Mouse (Mus musculus): ENCODE measurements around the gene Gm4792. TPM values are rescaled to one million over a fixed set of nuclear protein-coding genes. Genes with fewer than 3 reads are reported as not detected.

Gene Gm4792
- polyA plus RNA-seq, 1 experiment from 2014 or later = 0.18 TPM

DNA sequence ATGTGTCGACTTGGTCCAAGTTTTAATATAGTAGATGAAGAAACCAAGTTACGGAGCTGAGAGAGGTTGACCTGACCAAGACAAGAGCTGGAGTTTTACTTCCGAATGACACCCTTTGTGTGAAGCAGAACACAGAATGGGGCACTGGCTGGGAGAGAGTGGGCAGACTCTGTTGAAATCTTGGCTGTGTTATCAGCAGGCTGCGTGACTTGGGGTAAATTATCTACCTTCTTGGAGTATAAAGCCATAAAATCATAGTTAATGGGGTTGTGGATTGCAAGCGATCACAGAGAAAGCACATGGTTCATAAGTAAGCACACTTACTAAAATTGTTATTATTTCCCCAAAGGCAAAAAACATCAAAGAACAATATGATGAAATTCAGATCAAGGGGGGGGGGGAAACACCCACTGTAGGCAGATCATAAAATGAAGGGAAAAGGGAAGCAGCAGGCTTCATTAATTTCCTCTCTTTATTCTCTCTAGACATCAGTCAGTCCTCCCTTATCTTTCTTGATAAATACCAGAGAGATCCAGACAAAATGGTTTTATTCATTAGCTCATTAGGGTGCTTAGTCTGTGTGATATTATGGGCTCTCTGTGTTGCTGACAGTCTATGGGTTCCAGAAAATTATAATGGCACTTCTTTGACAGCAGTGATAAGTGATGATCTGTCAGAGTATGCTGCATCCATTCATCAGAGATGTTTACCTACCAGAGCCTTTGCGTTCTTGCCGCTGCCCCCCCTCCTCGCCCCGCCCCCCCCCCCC is 12.2 kb upstream of the Gm4792 start:
- Histone ChIP-seq H3K4me2 (ENCODE audit: low read depth, low read length) (no peak overlapping the region), H3K9ac (ENCODE audit: low read length) (no peak overlapping the region), H3K9me3 (replicated peaks; ENCODE audit: control insufficient read depth, low read length) (no peaks in the 10 kb centered on the region), H3K27me3 (ENCODE audit: control insufficient read depth, insufficient read depth, low read length) (peaks cover 5% of the 10 kb centered on the region), H3K36me3 (ENCODE audit: control insufficient read depth, insufficient read depth) (no peaks in the 10 kb centered on the region), H3K27ac (ENCODE audit: low read length) (no peak overlapping the region), H3K4me3 (ENCODE audit: low read length) (no peak overlapping the region), H3K4me1 (ENCODE audit: control insufficient read depth, insufficient read depth, low read length) (peaks cover 4% of the 10 kb centered on the region; the same call in 1 of the 2 replicates)
- WGBS = 60% methylated on average over 7 of the region's 9 CpGs
- no peak for ATAC-seq (replicated peaks; ENCODE audit: extremely low read depth, insufficient read depth, low FRiP score)

DNA sequence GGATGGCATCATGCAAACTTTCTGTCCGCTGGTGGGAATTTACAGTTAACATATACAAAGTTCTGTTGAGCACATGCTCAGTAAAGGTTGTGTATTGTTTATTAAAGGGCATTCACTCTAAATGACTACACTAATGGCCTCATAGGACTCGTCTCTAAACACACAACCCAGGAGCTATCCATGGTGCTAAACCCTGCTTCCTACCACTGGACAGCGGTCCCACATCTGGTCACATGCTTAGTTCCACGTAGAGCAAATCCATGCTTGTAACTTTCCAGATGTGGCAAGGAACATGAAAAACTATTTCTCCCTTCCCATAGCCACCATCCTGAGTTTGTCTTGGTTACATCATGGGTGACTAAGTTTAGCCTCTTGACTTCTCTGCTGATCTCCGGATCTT is 7.0 kb upstream of the Gm4792 start:
- WGBS = 57% methylated on average over 5 of the region's 5 CpGs
- H3K4me1 ChIP-seq (ENCODE audit: control insufficient read depth, insufficient read depth, low read length) = no peaks in the 10 kb centered on the region
- no peak overlapping the region for H3K4me3 ChIP-seq (ENCODE audit: low read length)
- no peak overlapping the region for H3K27ac ChIP-seq (ENCODE audit: low read length)
- peaks cover 3% of the 10 kb centered on the region for H3K27me3 ChIP-seq (ENCODE audit: control insufficient read depth, insufficient read depth, low read length)
- H3K9ac ChIP-seq (ENCODE audit: low read length) = no peak overlapping the region
- no peaks in the 10 kb centered on the region for H3K36me3 ChIP-seq (ENCODE audit: control insufficient read depth, insufficient read depth)
- ATAC-seq (replicated peaks; ENCODE audit: extremely low read depth, insufficient read depth, low FRiP score) = no peak
- H3K4me2 ChIP-seq (ENCODE audit: low read depth, low read length) = no peak overlapping the region
- H3K9me3 ChIP-seq (replicated peaks; ENCODE audit: control insufficient read depth, low read length) = no peaks in the 10 kb centered on the region

GRCm38 (mm10) chr10:94304064-94304657 is 5.7 kb upstream of the Gm4792 start:
- 74% methylated on average over 9 of the region's 9 CpGs for WGBS
- Histone ChIP-seq H3K4me2 (ENCODE audit: low read depth, low read length) (no peak overlapping the region), H3K4me1 (ENCODE audit: control insufficient read depth, insufficient read depth, low read length) (no peaks in the 10 kb centered on the region), H3K36me3 (ENCODE audit: control insufficient read depth, insufficient read depth) (no peaks in the 10 kb centered on the region), H3K27ac (ENCODE audit: low read length) (no peak overlapping the region), H3K9me3 (replicated peaks; ENCODE audit: control insufficient read depth, low read length) (no peaks in the 10 kb centered on the region), H3K9ac (ENCODE audit: low read length) (no peak overlapping the region), H3K27me3 (ENCODE audit: control insufficient read depth, insufficient read depth, low read length) (no peaks in the 10 kb centered on the region), H3K4me3 (ENCODE audit: low read length) (no peak overlapping the region)
- no peak for ATAC-seq (replicated peaks; ENCODE audit: extremely low read depth, insufficient read depth, low FRiP score)

DNA sequence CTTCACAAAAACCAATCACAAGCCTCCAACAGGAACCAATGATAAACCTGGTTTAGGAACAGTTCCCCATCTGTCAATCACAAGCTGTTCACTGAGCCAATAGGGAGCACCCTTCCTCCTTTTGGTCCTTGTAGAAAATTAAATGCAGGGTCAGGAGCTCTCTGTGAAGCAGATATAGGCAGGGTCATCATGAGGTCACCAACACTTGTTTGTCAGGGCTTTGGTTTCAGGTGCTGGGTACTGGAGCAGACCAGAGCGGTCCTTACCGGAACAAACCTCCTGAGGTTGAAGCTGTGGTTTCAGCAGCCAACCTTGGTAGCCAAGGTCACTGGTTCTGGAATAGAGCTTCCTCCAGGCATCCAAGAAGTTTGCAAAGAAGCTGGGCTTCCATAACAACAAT is 798 bp upstream of the Gm4792 start:
- Histone ChIP-seq H3K9me3 (replicated peaks; ENCODE audit: control insufficient read depth, low read length) (no peaks in the 10 kb centered on the region), H3K27me3 (ENCODE audit: control insufficient read depth, insufficient read depth, low read length) (0 out of 2 replicates have a peak, but pooled peaks cover 2% of the 10 kb centered on the region), H3K4me1 (ENCODE audit: control insufficient read depth, insufficient read depth, low read length) (no peaks in the 10 kb centered on the region), H3K9ac (ENCODE audit: low read length) (no peak overlapping the region), H3K4me2 (ENCODE audit: low read depth, low read length) (no peak overlapping the region), H3K4me3 (ENCODE audit: low read length) (no peak overlapping the region), H3K27ac (ENCODE audit: low read length) (no peak overlapping the region), H3K36me3 (ENCODE audit: control insufficient read depth, insufficient read depth) (no peaks in the 10 kb centered on the region)
- WGBS = 93% methylated on average over 2 of the region's 2 CpGs
- no peak for ATAC-seq (replicated peaks; ENCODE audit: extremely low read depth, insufficient read depth, low FRiP score)

DNA sequence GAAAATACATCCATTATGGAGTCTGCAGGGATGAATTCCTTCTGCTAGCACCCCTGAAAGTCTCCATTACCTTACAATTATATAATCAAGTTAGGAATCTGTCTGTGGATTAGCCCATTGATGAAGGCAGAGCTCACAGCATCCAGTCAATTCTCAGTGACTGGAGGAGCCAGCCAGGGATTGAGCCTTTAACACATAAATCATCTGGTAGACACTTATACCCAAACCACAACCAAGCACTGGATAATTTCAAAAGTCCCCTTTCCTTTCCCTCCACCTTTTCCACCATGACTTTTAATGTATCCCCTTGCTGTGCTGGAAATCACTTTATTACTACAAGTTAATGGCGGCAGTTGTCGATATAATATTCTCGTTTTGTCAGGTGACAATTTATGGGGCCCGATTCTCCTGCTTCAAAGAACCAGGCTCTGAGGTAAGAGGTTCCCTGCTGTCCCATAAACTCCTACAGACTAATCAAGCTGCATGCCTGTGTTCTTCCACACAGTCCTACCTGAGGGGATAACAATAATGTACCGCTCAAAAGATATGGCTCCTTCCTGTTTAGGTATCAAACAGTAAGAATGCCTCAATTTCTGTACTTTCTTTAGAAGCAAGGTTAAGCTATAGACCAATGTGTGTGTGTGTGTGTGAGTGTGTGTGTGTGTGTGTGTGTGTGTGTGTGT is 2.4 kb downstream of the Gm4792 start:
- H3K4me3 ChIP-seq (ENCODE audit: low read length) = no peak overlapping the region
- ATAC-seq (replicated peaks; ENCODE audit: extremely low read depth, insufficient read depth, low FRiP score) = no peak
- H3K9me3 ChIP-seq (replicated peaks; ENCODE audit: control insufficient read depth, low read length) = no peaks in the 10 kb centered on the region
- H3K27ac ChIP-seq (ENCODE audit: low read length) = no peak overlapping the region
- 90% methylated on average over 5 of the region's 5 CpGs for WGBS
- H3K36me3 ChIP-seq (ENCODE audit: control insufficient read depth, insufficient read depth) = no peaks in the 10 kb centered on the region
- H3K4me2 ChIP-seq (ENCODE audit: low read depth, low read length) = no peak overlapping the region
- no peak overlapping the region for H3K9ac ChIP-seq (ENCODE audit: low read length)
- H3K4me1 ChIP-seq (ENCODE audit: control insufficient read depth, insufficient read depth, low read length) = no peaks in the 10 kb centered on the region
- 0 out of 2 replicates have a peak, but pooled peaks cover 2% of the 10 kb centered on the region for H3K27me3 ChIP-seq (ENCODE audit: control insufficient read depth, insufficient read depth, low read length)

GRCm38 (mm10) chr10:94294933-94295750 is 3.4 kb downstream of the Gm4792 start:
- WGBS = 56% methylated on average over 6 of the region's 6 CpGs
- H3K27ac ChIP-seq (ENCODE audit: low read length) = no peak overlapping the region
- 0 out of 2 replicates have a peak, but pooled peaks cover 2% of the 10 kb centered on the region for H3K27me3 ChIP-seq (ENCODE audit: control insufficient read depth, insufficient read depth, low read length)
- no peaks in the 10 kb centered on the region for H3K4me1 ChIP-seq (ENCODE audit: control insufficient read depth, insufficient read depth, low read length)
- H3K9ac ChIP-seq (ENCODE audit: low read length) = no peak overlapping the region
- no peak overlapping the region for H3K4me2 ChIP-seq (ENCODE audit: low read depth, low read length)
- ATAC-seq (replicated peaks; ENCODE audit: extremely low read depth, insufficient read depth, low FRiP score) = no peak
- no peaks in the 10 kb centered on the region for H3K9me3 ChIP-seq (replicated peaks; ENCODE audit: control insufficient read depth, low read length)
- no peak overlapping the region for H3K4me3 ChIP-seq (ENCODE audit: low read length)
- H3K36me3 ChIP-seq (ENCODE audit: control insufficient read depth, insufficient read depth) = no peaks in the 10 kb centered on the region

- Histone ChIP-seq H3K27me3 (ENCODE audit: control insufficient read depth, insufficient read depth, low read length) (0 out of 2 replicates have a peak, but pooled peaks cover 2% of the 10 kb centered on the region), H3K9ac (ENCODE audit: low read length) (no peak overlapping the region), H3K4me2 (ENCODE audit: low read depth, low read length) (no peak overlapping the region), H3K27ac (ENCODE audit: low read length) (no peak overlapping the region), H3K4me1 (ENCODE audit: control insufficient read depth, insufficient read depth, low read length) (no peaks in the 10 kb centered on the region), H3K36me3 (ENCODE audit: control insufficient read depth, insufficient read depth) (no peaks in the 10 kb centered on the region), H3K9me3 (replicated peaks; ENCODE audit: control insufficient read depth, low read length) (no peaks in the 10 kb centered on the region), H3K4me3 (ENCODE audit: low read length) (no peak overlapping the region)
- WGBS = 88% methylated on average over 5 of the region's 5 CpGs
- ATAC-seq (replicated peaks; ENCODE audit: extremely low read depth, insufficient read depth, low FRiP score) = no peak
These were observed 4.1 kb downstream of the Gm4792 start for GRCm38 (mm10) chr10:94294437-94294836.

DNA sequence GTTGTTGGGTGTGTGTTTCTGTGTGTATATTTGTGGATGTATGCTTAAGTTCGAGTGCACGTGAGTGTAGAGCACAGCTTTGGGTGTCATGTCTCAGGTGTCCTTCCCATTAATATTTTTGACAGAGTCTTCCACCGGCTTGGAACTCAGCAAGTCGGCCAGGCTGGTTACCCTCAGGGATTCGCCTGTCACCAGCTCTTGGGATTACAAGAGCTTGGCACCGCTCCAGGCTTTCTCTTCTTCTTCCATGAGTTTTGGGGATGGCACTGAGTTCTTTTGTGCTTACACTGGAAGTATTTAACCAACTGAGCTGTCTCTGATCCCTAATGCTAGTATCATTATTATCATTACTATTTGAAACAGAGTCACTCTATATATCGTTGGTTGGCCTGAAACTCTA is 15.7 kb downstream of the Gm4792 start:
- no peak for ATAC-seq (replicated peaks; ENCODE audit: extremely low read depth, insufficient read depth, low FRiP score)

More for the DNA sequence above, 15.7 kb downstream of the Gm4792 start:
- Histone ChIP-seq H3K9me3 (replicated peaks; ENCODE audit: control insufficient read depth, low read length) (no peaks in the 10 kb centered on the region), H3K27ac (ENCODE audit: low read length) (no peak overlapping the region), H3K4me3 (ENCODE audit: low read length) (no peak overlapping the region), H3K4me2 (ENCODE audit: low read depth, low read length) (no peak overlapping the region), H3K9ac (ENCODE audit: low read length) (no peak overlapping the region), H3K27me3 (ENCODE audit: control insufficient read depth, insufficient read depth, low read length) (no peaks in the 10 kb centered on the region), H3K4me1 (ENCODE audit: control insufficient read depth, insufficient read depth, low read length) (no peaks in the 10 kb centered on the region), H3K36me3 (ENCODE audit: control insufficient read depth, insufficient read depth) (no peaks in the 10 kb centered on the region)
- 71% methylated on average over 7 of the region's 7 CpGs for WGBS

Data from heart, embryonic 16.5 days (tissue).